Mouse (Mus musculus): ENCODE measurements around the gene Usp7.
"Not testable (repeated sequence)": the region's sequence is repeated elsewhere in the genome, so short reads cannot be mapped to it uniquely, and the experiment has no call there.

Gene Usp7

GRCm38 (mm10) chr16:8781660-8782059 is 10.4 kb downstream of the Usp7 start:
- no peak for DNase-seq

- DNase-seq: no peak
Measured at GRCm38 (mm10) chr16:8781191-8781590, 10.9 kb downstream of the Usp7 start.

GRCm38 (mm10) chr16:8780187-8780586 is 11.9 kb downstream of the Usp7 start:
- no peak for DNase-seq

- no peak for DNase-seq
Measured at GRCm38 (mm10) chr16:8778697-8779096, 13.4 kb downstream of the Usp7 start.

GRCm38 (mm10) chr16:8777202-8777601 is 14.9 kb downstream of the Usp7 start:
- no peak for DNase-seq

- no peak for DNase-seq
Measured at GRCm38 (mm10) chr16:8776634-8777033, 15.5 kb downstream of the Usp7 start.

GRCm38 (mm10) chr16:8771086-8771485 is 21.0 kb downstream of the Usp7 start:
- DNase-seq: no peak

- not testable (repeated sequence) for DNase-seq
Measured at GRCm38 (mm10) chr16:8770342-8770741, 21.8 kb downstream of the Usp7 start.

GRCm38 (mm10) chr16:8769466-8769865 is 22.6 kb downstream of the Usp7 start:
- no peak for DNase-seq

- peak; percentile 86 for DNase-seq
Measured at GRCm38 (mm10) chr16:8769065-8769464, 23.0 kb downstream of the Usp7 start.

GRCm38 (mm10) chr16:8768588-8768987 is 23.5 kb downstream of the Usp7 start:
- DNase-seq: peak; percentile 25

GRCm38 (mm10) chr16:8768071-8768470 is 24.0 kb downstream of the Usp7 start:
- DNase-seq: no peak

- DNase-seq: no peak
Measured at GRCm38 (mm10) chr16:8767133-8768052, 24.7 kb downstream of the Usp7 start.

- no peak for DNase-seq
Measured at GRCm38 (mm10) chr16:8766196-8766595, 25.9 kb downstream of the Usp7 start.

GRCm38 (mm10) chr16:8764124-8764907 is 27.8 kb downstream of the Usp7 start:
- DNase-seq: no peak

GRCm38 (mm10) chr16:8763028-8763427 is 29.1 kb downstream of the Usp7 start:
- DNase-seq: no peak

GRCm38 (mm10) chr16:8761894-8762293 is 30.2 kb downstream of the Usp7 start:
- DNase-seq: no peak

- no peak for DNase-seq
Measured at GRCm38 (mm10) chr16:8761005-8761404, 31.1 kb downstream of the Usp7 start.

GRCm38 (mm10) chr16:8758979-8759378 is 33.1 kb downstream of the Usp7 start:
- DNase-seq: no peak

GRCm38 (mm10) chr16:8758193-8758592 is 33.9 kb downstream of the Usp7 start:
- DNase-seq: no peak

GRCm38 (mm10) chr16:8757586-8757985 is 34.5 kb downstream of the Usp7 start:
- not testable (repeated sequence) for DNase-seq

- no peak for DNase-seq
Measured at GRCm38 (mm10) chr16:8752334-8752733, 39.8 kb downstream of the Usp7 start.

GRCm38 (mm10) chr16:8751555-8752235 is 40.4 kb downstream of the Usp7 start:
- DNase-seq: no peak
